Mouse (Mus musculus): ENCODE data around the gene Gm6760.

Gm6760 gene

GRCm38 (mm10) chrX:64152098-64152497 lies at the start of gene Gm6760:
Gene Gm6760 (minus strand): TSS chrX:64152198.
- DNase-seq (ENCODE audit: low spot score) = no peak

- no peak for DNase-seq (ENCODE audit: low spot score)
Observed at GRCm38 (mm10) chrX:64181246-64181645, 29.2 kb upstream of the Gm6760 start.

- DNase-seq (ENCODE audit: low spot score) = no peak
Observed at GRCm38 (mm10) chrX:64173248-64173647, 21.2 kb upstream of the Gm6760 start, which contains the start of gene 3830417A13Rik. Gene 3830417A13Rik (plus strand): TSS chrX:64173548.
